Mouse (Mus musculus): ENCODE data around the gene Dock8. TPM values are rescaled to one million over a fixed set of nuclear protein-coding genes. Genes with fewer than 3 reads are reported as not detected.

The Dock8 gene
- total and polyA plus RNA-seq, 3 experiments = 16.1 to 30.1 TPM; not detected in 1

GRCm38 (mm10) chr19:24966203-24966602, 33.1 kb upstream of the Dock8 start:
- TF ChIP-seq ZC3H11A (IDR thresholded peaks at IDR 0.05; ENCODE audit: low read depth, low read length) (no peak), ZNF384 (IDR thresholded peaks at IDR 0.05; ENCODE audit: low read depth, low read length) (peak; percentile 62)

GRCm38 (mm10) chr19:24966941-24967340, 32.4 kb upstream of the Dock8 start:
- no peak overlapping the region for H3K9ac ChIP-seq (ENCODE audit: control insufficient read depth, low read depth, low read length, poor library complexity, severe bottlenecking)
- no peaks in the 10 kb centered on the region for H3K36me3 ChIP-seq (ENCODE audit: control insufficient read depth in 1 of 2, insufficient read depth in 2 of 2, low read length in 2 of 2)
- H3K4me1 ChIP-seq (ENCODE audit: control insufficient read depth in 1 of 2, insufficient read depth in 2 of 2, low read length in 2 of 2) = no peaks in the 10 kb centered on the region
- TF ChIP-seq HCFC1 (IDR thresholded peaks at IDR 0.05; ENCODE audit: low read depth, low read length) (no peak), JUND (IDR thresholded peaks at IDR 0.05; ENCODE audit: low read depth, low read length) (no peak), CTCF (IDR thresholded peaks at IDR 0.05 in 2 of 3, conservative IDR thresholded peaks at IDR 0.05 in 1 of 3; ENCODE audit: control insufficient read depth in 1 of 3, insufficient read depth in 1 of 3, low read depth in 2 of 3, low read length in 3 of 3, poor library complexity in 1 of 3, severe bottlenecking in 1 of 3) (no peak), ZC3H11A (IDR thresholded peaks at IDR 0.05; ENCODE audit: low read depth, low read length) (no peak), MYC (IDR thresholded peaks at IDR 0.05; ENCODE audit: low read depth, low read length) (no peak), TBP (IDR thresholded peaks at IDR 0.05; ENCODE audit: low read depth, low read length) (no peak), MEF2A (IDR thresholded peaks at IDR 0.05; ENCODE audit: extremely low read depth, insufficient replicate concordance, low read depth, low read length, poor library complexity, severe bottlenecking) (no peak), ZKSCAN1 (IDR thresholded peaks at IDR 0.05; ENCODE audit: low read depth, low read length) (no peak), MYB (IDR thresholded peaks at IDR 0.05; ENCODE audit: low read depth, low read length) (no peak)
- H3K27ac ChIP-seq (ENCODE audit: control insufficient read depth, low read depth, low read length) = no peak overlapping the region
- no peak overlapping the region for H3K4me3 ChIP-seq (ENCODE audit: control insufficient read depth in 1 of 2, insufficient read depth in 1 of 2, low read depth in 2 of 2, low read length in 2 of 2)
- H3K27me3 ChIP-seq (ENCODE audit: control insufficient read depth in 1 of 2, insufficient read depth in 2 of 2, low read length in 2 of 2) = no peaks in the 10 kb centered on the region
- no peak for DNase-seq (ENCODE audit: low read depth, low spot score)
- no peaks in the 10 kb centered on the region for H3K79me2 ChIP-seq (ENCODE audit: control insufficient read depth, insufficient read depth, low read length, poor library complexity)
- H3K9me3 ChIP-seq (replicated peaks; ENCODE audit: insufficient read depth, low read length) = no peaks in the 10 kb centered on the region

More at GRCm38 (mm10) chr19:24966203-24966602, 33.1 kb upstream of the Dock8 start:
- Histone ChIP-seq H3K4me1 (ENCODE audit: control insufficient read depth in 1 of 2, insufficient read depth in 2 of 2, low read length in 2 of 2) (no peaks in the 10 kb centered on the region), H3K27me3 (ENCODE audit: control insufficient read depth in 1 of 2, insufficient read depth in 2 of 2, low read length in 2 of 2) (no peaks in the 10 kb centered on the region), H3K4me3 (ENCODE audit: control insufficient read depth in 1 of 2, insufficient read depth in 1 of 2, low read depth in 2 of 2, low read length in 2 of 2) (no peak overlapping the region), H3K36me3 (ENCODE audit: control insufficient read depth in 1 of 2, insufficient read depth in 2 of 2, low read length in 2 of 2) (no peaks in the 10 kb centered on the region), H3K27ac (ENCODE audit: control insufficient read depth, low read depth, low read length) (no peak overlapping the region), H3K79me2 (ENCODE audit: control insufficient read depth, insufficient read depth, low read length, poor library complexity) (peaks cover 1% of the 10 kb centered on the region; the same call in 1 of the 2 replicates), H3K9ac (ENCODE audit: control insufficient read depth, low read depth, low read length, poor library complexity, severe bottlenecking) (no peak overlapping the region), H3K9me3 (replicated peaks; ENCODE audit: insufficient read depth, low read length) (no peaks in the 10 kb centered on the region)
- no peak for DNase-seq (ENCODE audit: low read depth, low spot score)

GRCm38 (mm10) chr19:24971307-24971706, 28.0 kb upstream of the Dock8 start:
- Histone ChIP-seq H3K4me1 (ENCODE audit: control insufficient read depth in 1 of 2, insufficient read depth in 2 of 2, low read length in 2 of 2) (no peaks in the 10 kb centered on the region), H3K9me3 (replicated peaks; ENCODE audit: insufficient read depth, low read length) (no peaks in the 10 kb centered on the region), H3K36me3 (ENCODE audit: control insufficient read depth in 1 of 2, insufficient read depth in 2 of 2, low read length in 2 of 2) (no peaks in the 10 kb centered on the region), H3K9ac (ENCODE audit: control insufficient read depth, low read depth, low read length, poor library complexity, severe bottlenecking) (no peak overlapping the region), H3K4me3 (ENCODE audit: control insufficient read depth in 1 of 2, insufficient read depth in 1 of 2, low read depth in 2 of 2, low read length in 2 of 2) (no peak overlapping the region), H3K27ac (ENCODE audit: control insufficient read depth, low read depth, low read length) (no peak overlapping the region), H3K27me3 (ENCODE audit: control insufficient read depth in 1 of 2, insufficient read depth in 2 of 2, low read length in 2 of 2) (peaks cover 0 to 2% of the 10 kb centered on the region in 2 experiments; a peak in 2 of 4 replicates), H3K79me2 (ENCODE audit: control insufficient read depth, insufficient read depth, low read length, poor library complexity) (no peaks in the 10 kb centered on the region)
- DNase-seq (ENCODE audit: low read depth, low spot score) = no peak
- TF ChIP-seq MYB (IDR thresholded peaks at IDR 0.05; ENCODE audit: low read depth, low read length) = no peak
- no peak for TF ChIP-seq CHD2 (IDR thresholded peaks at IDR 0.05; ENCODE audit: low read length)
- no peak for TF ChIP-seq ZNF384 (IDR thresholded peaks at IDR 0.05; ENCODE audit: low read depth, low read length)
- no peak for TF ChIP-seq CTCF (IDR thresholded peaks at IDR 0.05 in 2 of 3, conservative IDR thresholded peaks at IDR 0.05 in 1 of 3; ENCODE audit: control insufficient read depth in 1 of 3, insufficient read depth in 1 of 3, low read depth in 2 of 3, low read length in 3 of 3, poor library complexity in 1 of 3, severe bottlenecking in 1 of 3)
- TF ChIP-seq POLR2A (IDR thresholded peaks at IDR 0.05; ENCODE audit: control insufficient read depth in 1 of 2, insufficient read depth in 1 of 2, low read depth in 1 of 2, low read length in 2 of 2, poor library complexity in 1 of 2) = no peak
- no peak for TF ChIP-seq NELFE (IDR thresholded peaks at IDR 0.05; ENCODE audit: low read depth, low read length)
- TF ChIP-seq HCFC1 (IDR thresholded peaks at IDR 0.05; ENCODE audit: low read depth, low read length) = no peak
- no peak for TF ChIP-seq UBTF (IDR thresholded peaks at IDR 0.05; ENCODE audit: borderline replicate concordance, insufficient read depth, low read depth, low read length)

All from MEL (cell line).